ENCODE assay signal across 21 mouse cellular contexts in genomic region chr4:65765312-65765711, GRCm38 (mm10).
"Had no signal": no experiment of that assay in that cellular context is flagged by ENCODE, and none has a peak within 500 bp of the region (broad histone marks: within the 10 kb centered on the region; RNA-seq: fewer than 3 reads in every experiment).

No protein-coding gene starts in this region.

- ATAC-seq: forebrain, embryonic 13.5 days; forebrain, embryonic 14.5 days; forebrain, embryonic 15.5 days; forebrain, embryonic 16.5 days; forebrain, postnatal 0 days had no signal

- DNase-seq: cerebellum, adult 8-10 months; cerebellum, adult 9-10 months; cerebellum, adult 9-11 months; cerebellum, postnatal 10 days; cerebellum, postnatal 14 days; cerebellum, postnatal 25 days; cerebellum, postnatal 36 days; embryo, embryonic 11 days; forebrain, postnatal 0 days; gastrocnemius, adult 2 months; gastrocnemius, postnatal 10 days; gastrocnemius, postnatal 14 days; gastrocnemius, postnatal 25 days; gastrocnemius, postnatal 36 days; heart, adult 11 months; heart, adult 18-20 months; heart, adult 2 months had no signal
